Mouse (Mus musculus) lung, embryonic 15.5 days (tissue): ENCODE measurements at regions not wholly inside any gene's neighbourhood (a gene's known extent, or its start where the extent isn't known, plus 50 kb on each side); places are given as distances from the start of the nearest gene placed in this dataset.

Source experiments
- ATAC-seq: fragments of 200-750 bp; cut with Nextera tagmentation; 2 replicates; pipeline ENCODE4 v1.8.0; 2017; ENCODE audit warnings: moderate number of reproducible peaks, borderline replicate concordance; ENCODE audit not compliant: low FRiP score, low TSS enrichment; ENCODE audit errors: extremely low read depth
- H3K27ac ChIP-seq: fragments of 300-500 bp; sonication (generic); 2 replicates; pipeline ENCODE4 v1.5.1; 2015; ENCODE audit warnings: moderate library complexity, mild to moderate bottlenecking, inconsistent platforms
- H3K27me3 ChIP-seq: fragments of 300-500 bp; sonication (generic); 2 replicates; pipeline ENCODE4 v1.6.1; 2015; ENCODE audit warnings: inconsistent platforms
- H3K36me3 ChIP-seq: fragments of 300-500 bp; sonication (generic); 2 replicates; pipeline ENCODE4 v1.6.1; 2015; ENCODE audit warnings: inconsistent platforms
- H3K4me1 ChIP-seq: fragments of 300-500 bp; sonication (generic); 2 replicates; pipeline ENCODE4 v1.6.1; 2015; ENCODE audit warnings: inconsistent platforms
- H3K4me2 ChIP-seq: fragments of 300-500 bp; sonication (generic); 2 replicates; pipeline ENCODE4 v1.6.1; 2015; ENCODE audit warnings: inconsistent platforms, mild to moderate bottlenecking, moderate library complexity
- H3K4me3 ChIP-seq: fragments of 300-500 bp; sonication (generic); 2 replicates; pipeline ENCODE4 v1.5.1; 2015; ENCODE audit warnings: mild to moderate bottlenecking, inconsistent platforms
- H3K9ac ChIP-seq: fragments of 300-500 bp; sonication (generic); 2 replicates; pipeline ENCODE4 v1.6.1; 2015; ENCODE audit warnings: inconsistent platforms
- H3K9me3 ChIP-seq: fragments of 300-500 bp; sonication (generic); 2 replicates; pipeline ENCODE4 v1.6.1; 2016; ENCODE audit warnings: inconsistent platforms
- WGBS: fragments of 180-500 bp; shearing (Covaris S2); methylation state at CpG from one replicate; pipeline ENCODE4 v1.1.7; 2015; 5-methylcytosine and 5-hydroxymethylcytosine counted together

GRCm38 (mm10) chr10:24357636-24358035 is 134.3 kb downstream of the Moxd1 start:
- H3K4me3 ChIP-seq: no peak overlapping the region

GRCm38 (mm10) chr10:24361424-24361823 is 138.1 kb downstream of the Moxd1 start:
- no peaks in the 10 kb centered on the region for H3K4me1 ChIP-seq
- H3K27me3 ChIP-seq: no peaks in the 10 kb centered on the region
- H3K9ac ChIP-seq: no peak overlapping the region
- no peak overlapping the region for H3K4me2 ChIP-seq
- no peak overlapping the region for H3K27ac ChIP-seq
- no peaks in the 10 kb centered on the region for H3K9me3 ChIP-seq
- no peak for ATAC-seq
- WGBS: 66% methylated on average over 3 of the region's 3 CpGs
- no peak overlapping the region for H3K4me3 ChIP-seq
- H3K36me3 ChIP-seq: no peaks in the 10 kb centered on the region

More at GRCm38 (mm10) chr10:24357636-24358035, 134.3 kb downstream of the Moxd1 start:
- no peak for ATAC-seq
- H3K4me2 ChIP-seq: no peak overlapping the region
- H3K27me3 ChIP-seq: no peaks in the 10 kb centered on the region
- H3K36me3 ChIP-seq: no peaks in the 10 kb centered on the region
- 15% methylated on average over 3 of the region's 3 CpGs for WGBS
- H3K9me3 ChIP-seq: no peaks in the 10 kb centered on the region
- no peak overlapping the region for H3K27ac ChIP-seq
- H3K4me1 ChIP-seq: no peaks in the 10 kb centered on the region
- no peak overlapping the region for H3K9ac ChIP-seq

- H3K4me2 ChIP-seq: no peak overlapping the region
- H3K4me1 ChIP-seq: no peaks in the 10 kb centered on the region
- no peaks in the 10 kb centered on the region for H3K36me3 ChIP-seq
- H3K9ac ChIP-seq: no peak overlapping the region
- H3K27ac ChIP-seq: no peak overlapping the region
- H3K9me3 ChIP-seq: no peaks in the 10 kb centered on the region
- 61% methylated on average over 5 of the region's 5 CpGs for WGBS
- ATAC-seq: no peak
- H3K4me3 ChIP-seq: no peak overlapping the region
- H3K27me3 ChIP-seq: no peaks in the 10 kb centered on the region
Observed at GRCm38 (mm10) chr10:24365369-24365768, 142.1 kb downstream of the Moxd1 start.

GRCm38 (mm10) chr10:24367010-24367409 is 143.7 kb downstream of the Moxd1 start:
- H3K27ac ChIP-seq: no peak overlapping the region
- H3K9ac ChIP-seq: no peak overlapping the region
- H3K36me3 ChIP-seq: no peaks in the 10 kb centered on the region
- WGBS: 79% methylated on average over 5 of the region's 5 CpGs
- ATAC-seq: no peak
- no peaks in the 10 kb centered on the region for H3K9me3 ChIP-seq
- H3K27me3 ChIP-seq: no peaks in the 10 kb centered on the region
- no peak overlapping the region for H3K4me2 ChIP-seq
- no peaks in the 10 kb centered on the region for H3K4me1 ChIP-seq
- H3K4me3 ChIP-seq: no peak overlapping the region

GRCm38 (mm10) chr10:24373957-24374356 is 150.6 kb downstream of the Moxd1 start:
- Histone ChIP-seq H3K27ac (no peak overlapping the region), H3K4me3 (no peak overlapping the region), H3K9ac (no peak overlapping the region), H3K4me1 (peaks cover 1% of the 10 kb centered on the region; the same call in 1 of the 2 replicates), H3K27me3 (no peaks in the 10 kb centered on the region), H3K9me3 (no peaks in the 10 kb centered on the region), H3K36me3 (no peaks in the 10 kb centered on the region), H3K4me2 (no peak overlapping the region)
- WGBS: 26% methylated on average over 6 of the region's 6 CpGs
- no peak for ATAC-seq

GRCm38 (mm10) chr10:24379291-24379690 is 156.0 kb downstream of the Moxd1 start:
- H3K4me1 ChIP-seq: peaks cover 11% of the 10 kb centered on the region
- H3K4me2 ChIP-seq: no peak overlapping the region
- 36% methylated on average over 5 of the region's 5 CpGs for WGBS
- no peaks in the 10 kb centered on the region for H3K9me3 ChIP-seq
- ATAC-seq: no peak
- H3K9ac ChIP-seq: no peak overlapping the region
- no peaks in the 10 kb centered on the region for H3K27me3 ChIP-seq
- no peak overlapping the region for H3K4me3 ChIP-seq
- no peak overlapping the region for H3K27ac ChIP-seq
- no peaks in the 10 kb centered on the region for H3K36me3 ChIP-seq

GRCm38 (mm10) chr10:24380478-24381273 is 157.4 kb downstream of the Moxd1 start:
- no peak for ATAC-seq
- no peak overlapping the region for H3K4me3 ChIP-seq
- H3K4me1 ChIP-seq: peaks cover 11% of the 10 kb centered on the region
- H3K9me3 ChIP-seq: no peaks in the 10 kb centered on the region
- WGBS: 41% methylated on average over 4 of the region's 4 CpGs
- no peak overlapping the region for H3K4me2 ChIP-seq
- H3K27ac ChIP-seq: no peak overlapping the region
- no peaks in the 10 kb centered on the region for H3K36me3 ChIP-seq
- no peak overlapping the region for H3K9ac ChIP-seq
- no peaks in the 10 kb centered on the region for H3K27me3 ChIP-seq

GRCm38 (mm10) chr10:24381917-24382316 is 158.6 kb downstream of the Moxd1 start:
- Histone ChIP-seq H3K4me2 (no peak overlapping the region), H3K9ac (no peak overlapping the region), H3K36me3 (no peaks in the 10 kb centered on the region), H3K27me3 (no peaks in the 10 kb centered on the region), H3K9me3 (no peaks in the 10 kb centered on the region), H3K4me1 (peaks cover 11% of the 10 kb centered on the region), H3K4me3 (no peak overlapping the region), H3K27ac (no peak overlapping the region)
- 31% methylated on average over 4 of the region's 4 CpGs for WGBS
- ATAC-seq: no peak

GRCm38 (mm10) chr10:24384061-24384460 is 160.7 kb downstream of the Moxd1 start:
- no peaks in the 10 kb centered on the region for H3K36me3 ChIP-seq
- no peak overlapping the region for H3K27ac ChIP-seq
- H3K4me2 ChIP-seq: no peak overlapping the region
- no peak overlapping the region for H3K4me3 ChIP-seq
- H3K27me3 ChIP-seq: no peaks in the 10 kb centered on the region
- ATAC-seq: no peak
- no peaks in the 10 kb centered on the region for H3K9me3 ChIP-seq
- H3K4me1 ChIP-seq: peaks cover 9% of the 10 kb centered on the region
- WGBS: 79% methylated on average over 2 of the region's 2 CpGs
- no peak overlapping the region for H3K9ac ChIP-seq

GRCm38 (mm10) chr10:24388229-24388628 is 164.9 kb downstream of the Moxd1 start:
- WGBS: 38% methylated on average over 2 of the region's 2 CpGs
- H3K4me2 ChIP-seq: no peak overlapping the region
- no peaks in the 10 kb centered on the region for H3K36me3 ChIP-seq
- no peak overlapping the region for H3K9ac ChIP-seq
- no peak for ATAC-seq
- H3K27ac ChIP-seq: no peak overlapping the region
- H3K9me3 ChIP-seq: no peaks in the 10 kb centered on the region
- no peaks in the 10 kb centered on the region for H3K4me1 ChIP-seq
- no peak overlapping the region for H3K4me3 ChIP-seq
- H3K27me3 ChIP-seq: no peaks in the 10 kb centered on the region

GRCm38 (mm10) chr10:24391039-24391438 is 167.7 kb downstream of the Moxd1 start:
- no peaks in the 10 kb centered on the region for H3K27me3 ChIP-seq
- ATAC-seq: no peak
- 65% methylated on average over 6 of the region's 6 CpGs for WGBS
- H3K9me3 ChIP-seq: no peaks in the 10 kb centered on the region
- no peak overlapping the region for H3K4me3 ChIP-seq
- no peaks in the 10 kb centered on the region for H3K4me1 ChIP-seq
- no peak overlapping the region for H3K27ac ChIP-seq
- no peaks in the 10 kb centered on the region for H3K36me3 ChIP-seq
- no peak overlapping the region for H3K9ac ChIP-seq
- H3K4me2 ChIP-seq: no peak overlapping the region

- no peaks in the 10 kb centered on the region for H3K27me3 ChIP-seq
- no peak overlapping the region for H3K27ac ChIP-seq
- no peaks in the 10 kb centered on the region for H3K36me3 ChIP-seq
- no peak overlapping the region for H3K4me2 ChIP-seq
- no peak overlapping the region for H3K4me3 ChIP-seq
- ATAC-seq: no peak
- H3K9ac ChIP-seq: no peak overlapping the region
- H3K4me1 ChIP-seq: no peaks in the 10 kb centered on the region
- H3K9me3 ChIP-seq: no peaks in the 10 kb centered on the region
- WGBS: 59% methylated on average over 3 of the region's 3 CpGs
Observed at GRCm38 (mm10) chr10:24392066-24392465, 168.7 kb downstream of the Moxd1 start.
